Mouse (Mus musculus) heart, adult 2 months (tissue): ENCODE data around the gene 4922502D21Rik.

Source experiments
- EP300 ChIP-seq: fragments of 200-500 bp; IDR thresholded peaks from 2 replicates; pipeline ENCODE4 v1.6.1; 2011; ENCODE audit warnings: low read depth, low read length, control low read depth; ENCODE audit not compliant: insufficient read depth
- POLR2A ChIP-seq: fragments of 200-500 bp; IDR thresholded peaks from 2 replicates; pipeline ENCODE4 v1.6.1; 2011; ENCODE audit warnings: mild to moderate bottlenecking, low read depth, low read length, control low read depth; ENCODE audit not compliant: insufficient read depth

DNA sequence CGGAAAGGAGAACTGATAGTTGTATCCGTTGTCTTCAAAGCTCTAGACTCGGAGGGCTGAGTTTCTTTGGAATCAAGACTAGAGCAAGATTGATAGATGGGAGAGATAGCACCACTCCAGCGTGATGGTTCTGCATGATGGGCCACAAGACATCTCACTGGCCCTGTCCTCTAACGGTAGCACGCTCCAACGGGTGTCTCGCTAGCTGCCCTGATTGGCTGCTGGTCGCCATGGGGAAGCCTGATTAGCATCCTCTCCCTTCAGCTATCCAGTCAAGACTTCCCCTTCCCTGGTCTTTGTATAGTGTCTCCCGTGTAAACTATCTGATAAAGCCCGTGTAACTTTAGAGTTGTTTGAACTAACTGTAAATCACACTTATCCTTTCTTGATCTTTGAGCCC lies at the start of gene 4922502D21Rik:
- TF ChIP-seq POLR2A, result no peak
- TF ChIP-seq EP300, result no peak
